Mouse (Mus musculus): ENCODE results near the gene Olfr1416. TPM values are rescaled to one million over a fixed set of nuclear protein-coding genes. Genes with fewer than 3 reads are reported as not detected.
A peak's percentile ranks its signal among the peaks of the same experiment; 100 is the strongest.

The Olfr1416 gene
- polyA plus RNA-seq, 1 experiment from 2014 or later: not detected

- Histone ChIP-seq H3K4me2 (ENCODE audit: low read depth, low read length) (no peak overlapping the region), H3K27me3 (ENCODE audit: control insufficient read depth, insufficient read depth, low read depth, low read length) (no peaks in the 10 kb centered on the region), H3K27ac (ENCODE audit: low read length) (no peak overlapping the region), H3K4me3 (ENCODE audit: low read depth, low read length) (no peak overlapping the region), H3K9me3 (replicated peaks; ENCODE audit: control insufficient read depth, low read length) (no peaks in the 10 kb centered on the region), H3K9ac (ENCODE audit: low read depth, low read length) (no peak overlapping the region), H3K36me3 (ENCODE audit: control insufficient read depth, insufficient read depth) (peaks cover 3% of the 10 kb centered on the region; the same call in 1 of the 2 replicates), H3K4me1 (ENCODE audit: control insufficient read depth, low read depth, low read length) (peaks cover 3% of the 10 kb centered on the region)
- no peak for ATAC-seq (ENCODE audit: low read depth)
- 42% methylated on average over 9 of the region's 9 CpGs for WGBS (ENCODE audit: insufficient replicate concordance)
Measured at GRCm38 (mm10) chr1:92437678-92438271, 47.1 kb downstream of the Olfr1416 start.

- no peak overlapping the region for H3K9ac ChIP-seq (ENCODE audit: low read depth, low read length)
- WGBS (ENCODE audit: insufficient replicate concordance): 54% methylated on average over 4 of the region's 4 CpGs
Measured at GRCm38 (mm10) chr1:92436831-92437321, 48.0 kb downstream of the Olfr1416 start.

GRCm38 (mm10) chr1:92434986-92435385 lies 49.9 kb downstream of the Olfr1416 start:
- H3K27ac ChIP-seq (ENCODE audit: low read length): no peak overlapping the region
- H3K36me3 ChIP-seq (ENCODE audit: control insufficient read depth, insufficient read depth): no peaks in the 10 kb centered on the region
- H3K4me3 ChIP-seq (ENCODE audit: low read depth, low read length): no peak overlapping the region
- H3K9me3 ChIP-seq (replicated peaks; ENCODE audit: control insufficient read depth, low read length): no peaks in the 10 kb centered on the region
- no peak overlapping the region for H3K4me2 ChIP-seq (ENCODE audit: low read depth, low read length)
- peaks cover 3% of the 10 kb centered on the region for H3K4me1 ChIP-seq (ENCODE audit: control insufficient read depth, low read depth, low read length)
- no peaks in the 10 kb centered on the region for H3K27me3 ChIP-seq (ENCODE audit: control insufficient read depth, insufficient read depth, low read depth, low read length)
- H3K9ac ChIP-seq (ENCODE audit: low read depth, low read length): no peak overlapping the region
- WGBS (ENCODE audit: insufficient replicate concordance): 80% methylated on average over 1 of the region's 1 CpGs
- no peak for ATAC-seq (ENCODE audit: low read depth)

More at GRCm38 (mm10) chr1:92436831-92437321, 48.0 kb downstream of the Olfr1416 start:
- no peak for ATAC-seq (ENCODE audit: low read depth)
- H3K27ac ChIP-seq (ENCODE audit: low read length): no peak overlapping the region
- H3K36me3 ChIP-seq (ENCODE audit: control insufficient read depth, insufficient read depth): no peaks in the 10 kb centered on the region
- H3K4me2 ChIP-seq (ENCODE audit: low read depth, low read length): no peak overlapping the region
- no peaks in the 10 kb centered on the region for H3K9me3 ChIP-seq (replicated peaks; ENCODE audit: control insufficient read depth, low read length)
- no peaks in the 10 kb centered on the region for H3K27me3 ChIP-seq (ENCODE audit: control insufficient read depth, insufficient read depth, low read depth, low read length)
- H3K4me1 ChIP-seq (ENCODE audit: control insufficient read depth, low read depth, low read length): peaks cover 3% of the 10 kb centered on the region
- no peak overlapping the region for H3K4me3 ChIP-seq (ENCODE audit: low read depth, low read length)

- H3K27me3 ChIP-seq (ENCODE audit: control insufficient read depth, insufficient read depth, low read depth, low read length): no peaks in the 10 kb centered on the region
- H3K4me3 ChIP-seq (ENCODE audit: low read depth, low read length): no peak overlapping the region
- 68% methylated on average over 9 of the region's 9 CpGs for WGBS (ENCODE audit: insufficient replicate concordance)
- no peak for ATAC-seq (ENCODE audit: low read depth)
- no peak overlapping the region for H3K27ac ChIP-seq (ENCODE audit: low read length)
- H3K36me3 ChIP-seq (ENCODE audit: control insufficient read depth, insufficient read depth): no peaks in the 10 kb centered on the region
- no peak overlapping the region for H3K4me2 ChIP-seq (ENCODE audit: low read depth, low read length)
- no peak overlapping the region for H3K9ac ChIP-seq (ENCODE audit: low read depth, low read length)
- no peaks in the 10 kb centered on the region for H3K9me3 ChIP-seq (replicated peaks; ENCODE audit: control insufficient read depth, low read length)
- no peaks in the 10 kb centered on the region for H3K4me1 ChIP-seq (ENCODE audit: control insufficient read depth, low read depth, low read length)
Measured at GRCm38 (mm10) chr1:92432791-92433190, 52.1 kb downstream of the Olfr1416 start.

- Histone ChIP-seq H3K4me1 (ENCODE audit: control insufficient read depth, low read depth, low read length) (no peaks in the 10 kb centered on the region), H3K27me3 (ENCODE audit: control insufficient read depth, insufficient read depth, low read depth, low read length) (no peaks in the 10 kb centered on the region), H3K4me3 (ENCODE audit: low read depth, low read length) (no peak overlapping the region), H3K9ac (ENCODE audit: low read depth, low read length) (no peak overlapping the region), H3K4me2 (ENCODE audit: low read depth, low read length) (no peak overlapping the region), H3K9me3 (replicated peaks; ENCODE audit: control insufficient read depth, low read length) (no peaks in the 10 kb centered on the region), H3K36me3 (ENCODE audit: control insufficient read depth, insufficient read depth) (no peaks in the 10 kb centered on the region), H3K27ac (ENCODE audit: low read length) (no peak overlapping the region)
- ATAC-seq (ENCODE audit: low read depth): no peak
- 54% methylated on average over 4 of the region's 4 CpGs for WGBS (ENCODE audit: insufficient replicate concordance)
Measured at GRCm38 (mm10) chr1:92432098-92432497, 52.8 kb downstream of the Olfr1416 start.

- ATAC-seq (ENCODE audit: low read depth): no peak
- H3K27me3 ChIP-seq (ENCODE audit: control insufficient read depth, insufficient read depth, low read depth, low read length): no peaks in the 10 kb centered on the region
- H3K4me1 ChIP-seq (ENCODE audit: control insufficient read depth, low read depth, low read length): no peaks in the 10 kb centered on the region
- H3K4me3 ChIP-seq (ENCODE audit: low read depth, low read length): no peak overlapping the region
- H3K9me3 ChIP-seq (replicated peaks; ENCODE audit: control insufficient read depth, low read length): no peaks in the 10 kb centered on the region
- no peak overlapping the region for H3K27ac ChIP-seq (ENCODE audit: low read length)
- H3K9ac ChIP-seq (ENCODE audit: low read depth, low read length): no peak overlapping the region
- no peaks in the 10 kb centered on the region for H3K36me3 ChIP-seq (ENCODE audit: control insufficient read depth, insufficient read depth)
- 57% methylated on average over 3 of the region's 3 CpGs for WGBS (ENCODE audit: insufficient replicate concordance)
- no peak overlapping the region for H3K4me2 ChIP-seq (ENCODE audit: low read depth, low read length)
Measured at GRCm38 (mm10) chr1:92431420-92431819, 53.5 kb downstream of the Olfr1416 start.

- H3K9ac ChIP-seq (ENCODE audit: low read depth, low read length): no peak overlapping the region
- no peaks in the 10 kb centered on the region for H3K36me3 ChIP-seq (ENCODE audit: control insufficient read depth, insufficient read depth)
- no peak for ATAC-seq (ENCODE audit: low read depth)
- H3K4me2 ChIP-seq (ENCODE audit: low read depth, low read length): no peak overlapping the region
- WGBS (ENCODE audit: insufficient replicate concordance): 55% methylated on average over 1 of the region's 1 CpGs
- H3K27ac ChIP-seq (ENCODE audit: low read length): no peak overlapping the region
- H3K27me3 ChIP-seq (ENCODE audit: control insufficient read depth, insufficient read depth, low read depth, low read length): no peaks in the 10 kb centered on the region
- no peak overlapping the region for H3K4me3 ChIP-seq (ENCODE audit: low read depth, low read length)
- no peaks in the 10 kb centered on the region for H3K4me1 ChIP-seq (ENCODE audit: control insufficient read depth, low read depth, low read length)
- no peaks in the 10 kb centered on the region for H3K9me3 ChIP-seq (replicated peaks; ENCODE audit: control insufficient read depth, low read length)
Measured at GRCm38 (mm10) chr1:92430991-92431390, 53.9 kb downstream of the Olfr1416 start.

Small RNA genes within 50 kb of the gene (microRNA-seq; reads per million reads assigned to microRNA genes)
- 2.5 reads per million, percentile 4 among the genes with 10 or more reads in this experiment for gene Mir6900

Other genes with a start within 250 kb of the Olfr1416 start
- 137 and 143 TPM in 2 replicates for gene Ndufa10, start 11.3 kb downstream of the Olfr1416 start, polyA plus RNA-seq (2015; fragmentation: Nextera tagmentation; extraction: Ambion mirVana)
- not detected in 2 replicates for gene Olfr1415, start 11.0 kb upstream of the Olfr1416 start, polyA plus RNA-seq (2015; fragmentation: Nextera tagmentation; extraction: Ambion mirVana)
- gene Olfr1414, start 33.5 kb upstream of the Olfr1416 start, polyA plus RNA-seq (2015; fragmentation: Nextera tagmentation; extraction: Ambion mirVana): not detected in 2 replicates
- not detected in 2 replicates for gene Olfr1413, start 86.2 kb upstream of the Olfr1416 start, polyA plus RNA-seq (2015; fragmentation: Nextera tagmentation; extraction: Ambion mirVana)
- gene Olfr1412, start 100.7 kb upstream of the Olfr1416 start, polyA plus RNA-seq (2015; fragmentation: Nextera tagmentation; extraction: Ambion mirVana): not detected in 2 replicates
- gene Olfr1411, start 109.3 kb upstream of the Olfr1416 start, polyA plus RNA-seq (2015; fragmentation: Nextera tagmentation; extraction: Ambion mirVana): not detected in 2 replicates
- gene Olfr1410, start 120.7 kb upstream of the Olfr1416 start, polyA plus RNA-seq (2015; fragmentation: Nextera tagmentation; extraction: Ambion mirVana): not detected in 2 replicates
- not detected in 2 replicates for gene Olfr12, start 132.7 kb upstream of the Olfr1416 start, polyA plus RNA-seq (2015; fragmentation: Nextera tagmentation; extraction: Ambion mirVana)
- gene Cops9, start 156.9 kb upstream of the Olfr1416 start, polyA plus RNA-seq (2015; fragmentation: Nextera tagmentation; extraction: Ambion mirVana): 161 and 179 TPM in 2 replicates
- 0.06 TPM in 1 of 2 replicates, not detected in the other for gene Otos, start 163.7 kb upstream of the Olfr1416 start, polyA plus RNA-seq (2015; fragmentation: Nextera tagmentation; extraction: Ambion mirVana)

All from liver, embryonic 16.5 days (tissue).